Mouse (Mus musculus) E14TG2a.4 (cell line): ENCODE results near the gene Gabbr2.

Source experiments
- CTCF ChIP-seq: conservative IDR thresholded peaks from 2 replicates; pipeline ENCODE4 v1.5.1; 2014; ENCODE audit warnings: low read length
- POU5F1 ChIP-seq: IDR thresholded peaks from 2 replicates; pipeline ENCODE4 v1.6.1; 2014; ENCODE audit warnings: low read length, borderline replicate concordance

DNA sequence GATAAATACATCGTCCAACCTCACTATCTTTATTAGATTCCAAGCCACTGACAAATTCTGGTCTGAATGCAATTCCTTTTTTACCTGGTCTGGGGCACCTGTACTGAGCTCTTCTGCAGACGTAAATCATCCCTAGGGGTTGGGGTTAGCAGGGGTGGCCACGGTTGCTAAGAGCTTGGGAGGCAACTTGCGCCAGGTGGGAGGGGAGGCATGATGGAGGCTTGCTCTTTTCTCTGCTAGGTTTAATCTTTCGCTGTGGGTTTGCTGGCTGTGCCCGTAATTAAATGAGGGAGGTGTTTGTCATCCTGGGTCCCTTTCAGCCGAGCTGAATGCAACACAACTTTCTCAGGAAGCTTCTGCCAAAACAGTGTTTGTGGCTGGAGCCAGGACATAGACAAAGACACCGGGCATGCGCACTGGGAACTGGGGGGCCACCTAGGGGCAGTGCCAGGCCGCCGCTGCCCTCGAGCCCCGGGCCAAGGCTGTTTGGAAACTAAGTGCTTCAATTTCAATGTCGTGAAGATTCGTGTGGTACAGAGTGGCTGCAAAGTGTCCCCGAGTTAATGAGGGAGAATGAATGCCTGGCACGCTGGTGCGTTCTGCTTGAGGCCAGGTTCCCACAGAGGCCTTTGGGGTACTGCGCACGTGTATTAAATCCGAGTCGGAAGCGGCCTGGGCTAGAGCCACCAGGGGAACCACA, 136.8 kb downstream of the Gabbr2 start:
- TF ChIP-seq CTCF (no peak), POU5F1 (no peak)
